Mouse (Mus musculus): ENCODE data around the gene Lrmda.

DNA sequence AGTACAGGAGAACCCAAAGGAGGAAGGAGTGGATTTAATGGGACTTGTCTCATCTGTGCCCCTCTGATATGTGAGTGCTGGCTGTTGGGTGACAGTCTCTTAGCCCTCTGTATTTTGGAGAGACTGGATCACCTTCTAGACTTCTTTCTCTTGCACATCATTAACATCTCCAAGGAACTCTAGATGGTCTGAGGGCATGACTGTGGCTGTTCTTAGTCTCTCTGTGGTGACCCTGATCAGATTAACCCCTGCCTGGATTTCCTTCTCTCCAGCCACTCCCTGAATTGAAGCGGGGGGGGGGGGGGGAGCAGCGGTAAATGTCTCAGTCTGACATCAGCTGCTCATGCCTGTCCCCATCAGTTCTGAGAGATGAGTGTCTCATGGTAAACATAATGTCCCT is 528.8 kb downstream of the Lrmda start:
- TF ChIP-seq CTCF (IDR thresholded peaks at IDR 0.05; ENCODE audit: borderline replicate concordance, control insufficient read depth, extremely low read depth, insufficient read depth, low read length, poor library complexity), result no peak
- TF ChIP-seq POLR2A (IDR thresholded peaks at IDR 0.05; ENCODE audit: control insufficient read depth, extremely low read depth, insufficient read depth, low read length, poor library complexity), result no peak
